Comparison of ENCODE assay signal across 25 mouse cellular contexts in genomic region chr14:49086522-49086921, GRCm38 (mm10). TPM values are rescaled to one million over a fixed set of nuclear protein-coding genes. Genes with fewer than 3 reads are reported as not detected.
DNase-seq lines count a peak whose midpoint lies in the region; ATAC-seq and TF ChIP-seq lines count a peak whose summit lies in the region.
"Had no signal": no experiment of that assay in that cellular context is flagged by ENCODE, and none has a peak within 500 bp of the region (broad histone marks: within the 10 kb centered on the region; RNA-seq: fewer than 3 reads in every experiment).

No protein-coding gene starts in this region.

- H3K4me2 ChIP-seq in liver, embryonic 16.5 days (ENCODE audit: low read depth, low read length): no peak overlapping the region
- no peak overlapping the region for H3K4me2 ChIP-seq in liver, embryonic 11.5 days
- H3K4me2 ChIP-seq in intestine, postnatal 0 days (replicated peaks; ENCODE audit: low read depth): no peak overlapping the region
- H3K4me2 ChIP-seq in kidney, embryonic 16.5 days (replicated peaks; ENCODE audit: low read depth, low read length): no peak overlapping the region
- H3K4me2 ChIP-seq in forebrain, embryonic 11.5 days (ENCODE audit: low read depth, low read length, severe bottlenecking): no peak overlapping the region
- H3K4me2 ChIP-seq: embryonic facial prominence, embryonic 15.5 days; forebrain, embryonic 15.5 days; hindbrain, embryonic 12.5 days; midbrain, embryonic 15.5 days; neural tube, embryonic 13.5 days had no signal

- no peak for TF ChIP-seq CTCF in intestine, postnatal 0 days (IDR thresholded peaks at IDR 0.05; ENCODE audit: low read depth)

- H3K4me1 ChIP-seq in liver, embryonic 16.5 days (ENCODE audit: control insufficient read depth, low read depth, low read length): no peaks in the 10 kb centered on the region
- no peaks in the 10 kb centered on the region for H3K4me1 ChIP-seq in liver, embryonic 11.5 days (replicated peaks; ENCODE audit: control insufficient read depth, insufficient read depth, low read length)
- 0 out of 2 replicates have a peak, but pooled peaks cover 3% of the 10 kb centered on the region for H3K4me1 ChIP-seq in intestine, postnatal 0 days (replicated peaks; ENCODE audit: control insufficient read depth, insufficient read depth, low read length)
- H3K4me1 ChIP-seq in kidney, embryonic 16.5 days (ENCODE audit: insufficient read depth, low read length): 0 out of 2 replicates have a peak, but pooled peaks cover 11% of the 10 kb centered on the region
- peaks cover 3% of the 10 kb centered on the region; the same call in 1 of the 2 replicates for H3K4me1 ChIP-seq in forebrain, embryonic 11.5 days (replicated peaks; ENCODE audit: control insufficient read depth, insufficient read depth, low read length)
- H3K4me1 ChIP-seq: embryonic facial prominence, embryonic 15.5 days; forebrain, embryonic 15.5 days; hindbrain, embryonic 12.5 days; neural tube, embryonic 13.5 days had no signal

- no peak overlapping the region for H3K27ac ChIP-seq in liver, embryonic 16.5 days (ENCODE audit: low read length)
- H3K27ac ChIP-seq in liver, embryonic 11.5 days (ENCODE audit: low read depth, low read length): no peak overlapping the region
- no peak overlapping the region; the same call in 1 of the 2 replicates for H3K27ac ChIP-seq in intestine, postnatal 0 days (ENCODE audit: low read depth, low read length)
- peak overlapping the region; percentile 6; the same call in 1 of the 2 replicates for H3K27ac ChIP-seq in kidney, embryonic 16.5 days (ENCODE audit: low read length)
- no peak overlapping the region for H3K27ac ChIP-seq in forebrain, embryonic 11.5 days (ENCODE audit: low read depth, low read length)
- H3K27ac ChIP-seq: embryonic facial prominence, embryonic 15.5 days; forebrain, embryonic 15.5 days; hindbrain, embryonic 12.5 days; layer of hippocampus, adult 2 months; liver, embryonic 14.5 days; midbrain, embryonic 15.5 days; neural tube, embryonic 13.5 days had no signal

- WGBS in liver, embryonic 16.5 days (ENCODE audit: insufficient replicate concordance): 70% methylated on average over 4 of the region's 4 CpGs
- 90% methylated on average over 4 of the region's 4 CpGs for WGBS in liver, embryonic 11.5 days
- WGBS in intestine, postnatal 0 days: 59% methylated on average over 4 of the region's 4 CpGs
- 79% methylated on average over 4 of the region's 4 CpGs for WGBS in kidney, embryonic 16.5 days
- 77% methylated on average over 4 of the region's 4 CpGs for WGBS in forebrain, embryonic 11.5 days

- no peak overlapping the region for H3K4me3 ChIP-seq in liver, embryonic 16.5 days (ENCODE audit: low read depth, low read length)
- H3K4me3 ChIP-seq in liver, embryonic 11.5 days (ENCODE audit: low read depth, low read length): no peak overlapping the region
- no peak overlapping the region for H3K4me3 ChIP-seq in intestine, postnatal 0 days (ENCODE audit: low read depth, low read length)
- H3K4me3 ChIP-seq in kidney, embryonic 16.5 days (ENCODE audit: low read length): no peak overlapping the region
- H3K4me3 ChIP-seq in forebrain, embryonic 11.5 days (ENCODE audit: low read depth, low read length): no peak overlapping the region
- H3K4me3 ChIP-seq: embryonic facial prominence, embryonic 15.5 days; forebrain, embryonic 15.5 days; hindbrain, embryonic 12.5 days; layer of hippocampus, adult 2 months; midbrain, embryonic 15.5 days; myocyte; neural tube, embryonic 13.5 days had no signal

- no peak for DNase-seq in liver, embryonic 11.5 days (ENCODE audit: low spot score)
- DNase-seq in yolk sac, embryonic 10.5 days (ENCODE audit: low spot score): peak; percentile 64
- no peak for DNase-seq in forebrain, embryonic 11.5 days (ENCODE audit: low spot score)
- DNase-seq in gastrocnemius, adult 8-10 months (ENCODE audit: low spot score in 2 of 2): no peak
- DNase-seq: adrenal gland, postnatal 14 days; B cell, adult 2 months; cerebellum, adult 9-11 months; gastrocnemius, postnatal 14 days; lung, postnatal 4 days; retina, postnatal 1 day; right cerebral cortex, postnatal 25 days; thymus, postnatal 14 days had no signal

- peak; percentile 27; the same call in 1 of the 2 replicates for ATAC-seq in liver, embryonic 16.5 days (ENCODE audit: low read depth)
- no peak for ATAC-seq in liver, embryonic 11.5 days (replicated peaks; ENCODE audit: low FRiP score)
- peak; percentile 81 for ATAC-seq in intestine, postnatal 0 days
- ATAC-seq in kidney, embryonic 16.5 days (ENCODE audit: low FRiP score, low TSS enrichment): peak; percentile 84
- ATAC-seq in forebrain, embryonic 11.5 days (replicated peaks; ENCODE audit: low FRiP score): no peak
- ATAC-seq: forebrain, embryonic 15.5 days; midbrain, embryonic 15.5 days had no signal

- no peaks in the 10 kb centered on the region for H3K27me3 ChIP-seq in liver, embryonic 16.5 days (ENCODE audit: control insufficient read depth, insufficient read depth, low read depth, low read length)
- H3K27me3 ChIP-seq in liver, embryonic 11.5 days (replicated peaks; ENCODE audit: control insufficient read depth, insufficient read depth, low read length): no peaks in the 10 kb centered on the region
- H3K27me3 ChIP-seq in intestine, postnatal 0 days (replicated peaks; ENCODE audit: control insufficient read depth, insufficient read depth, low read length): no peaks in the 10 kb centered on the region
- no peaks in the 10 kb centered on the region for H3K27me3 ChIP-seq in kidney, embryonic 16.5 days (ENCODE audit: insufficient read depth, low read length)
- no peaks in the 10 kb centered on the region for H3K27me3 ChIP-seq in forebrain, embryonic 11.5 days (ENCODE audit: control insufficient read depth, insufficient read depth, low read length)
- H3K27me3 ChIP-seq: CH12.LX; embryonic facial prominence, embryonic 15.5 days; forebrain, embryonic 15.5 days; hindbrain, embryonic 12.5 days; midbrain, embryonic 15.5 days; neural tube, embryonic 13.5 days had no signal

- H3K36me3 ChIP-seq in liver, embryonic 16.5 days (ENCODE audit: control insufficient read depth, insufficient read depth): no peaks in the 10 kb centered on the region
- 0 out of 2 replicates have a peak, but pooled peaks cover 2% of the 10 kb centered on the region for H3K36me3 ChIP-seq in liver, embryonic 11.5 days (ENCODE audit: control insufficient read depth, insufficient read depth, low read length)
- H3K36me3 ChIP-seq in intestine, postnatal 0 days (ENCODE audit: control insufficient read depth, insufficient read depth): peaks cover 10% of the 10 kb centered on the region; the same call in 1 of the 2 replicates
- 0 out of 2 replicates have a peak, but pooled peaks cover 11% of the 10 kb centered on the region for H3K36me3 ChIP-seq in kidney, embryonic 16.5 days (ENCODE audit: insufficient read depth, low read length)
- no peaks in the 10 kb centered on the region; the same call in 1 of the 2 replicates for H3K36me3 ChIP-seq in forebrain, embryonic 11.5 days (ENCODE audit: control insufficient read depth, insufficient read depth, low read length)

- H3K9ac ChIP-seq in liver, embryonic 16.5 days (ENCODE audit: low read depth, low read length): no peak overlapping the region
- no peak overlapping the region for H3K9ac ChIP-seq in liver, embryonic 11.5 days (ENCODE audit: low read depth, low read length)
- no peak overlapping the region for H3K9ac ChIP-seq in intestine, postnatal 0 days (ENCODE audit: low read depth, low read length)
- H3K9ac ChIP-seq in kidney, embryonic 16.5 days (replicated peaks; ENCODE audit: low read length): no peak overlapping the region
- H3K9ac ChIP-seq in forebrain, embryonic 11.5 days (ENCODE audit: low read length): no peak overlapping the region
- H3K9ac ChIP-seq: embryonic facial prominence, embryonic 15.5 days; forebrain, embryonic 15.5 days; hindbrain, embryonic 12.5 days; liver, embryonic 14.5 days; midbrain, embryonic 15.5 days; neural tube, embryonic 13.5 days had no signal

- H3K9me3 ChIP-seq in liver, embryonic 16.5 days (replicated peaks; ENCODE audit: control insufficient read depth, low read length): no peaks in the 10 kb centered on the region
- H3K9me3 ChIP-seq in liver, embryonic 11.5 days (ENCODE audit: control insufficient read depth, low read length): no peaks in the 10 kb centered on the region
- no peaks in the 10 kb centered on the region for H3K9me3 ChIP-seq in intestine, postnatal 0 days (ENCODE audit: control insufficient read depth)
- H3K9me3 ChIP-seq in kidney, embryonic 16.5 days (ENCODE audit: low read length): no peaks in the 10 kb centered on the region
- no peaks in the 10 kb centered on the region for H3K9me3 ChIP-seq in forebrain, embryonic 11.5 days (ENCODE audit: control insufficient read depth, low read length)
- H3K9me3 ChIP-seq: embryonic facial prominence, embryonic 15.5 days; forebrain, embryonic 15.5 days; G1E; hindbrain, embryonic 12.5 days; midbrain, embryonic 15.5 days; neural tube, embryonic 13.5 days had no signal

RNA-seq across cellular contexts. Expression of gene Exoc5, which starts 20.1 kb away (rescaled TPM):
- polyA plus RNA-seq in liver, embryonic 16.5 days (2015; fragmentation: Nextera tagmentation; extraction: Ambion mirVana): 16.9 and 17.6 TPM in 2 replicates
- polyA plus RNA-seq in liver, embryonic 11.5 days (2014; fragmentation: Nextera tagmentation; extraction: Ambion mirVana): 47.4 and 51.6 TPM in 2 replicates
- 24.7 and 26.7 TPM in 2 replicates for polyA plus RNA-seq in intestine, postnatal 0 days (2015; fragmentation: Nextera tagmentation; extraction: Ambion mirVana)
- 40.4 and 42.5 TPM in 2 replicates for polyA plus RNA-seq in kidney, embryonic 16.5 days (2015; fragmentation: Nextera tagmentation; extraction: Ambion mirVana)
- polyA plus RNA-seq in forebrain, embryonic 11.5 days (2014; fragmentation: Nextera tagmentation; extraction: Ambion mirVana): 86.7 and 98.4 TPM in 2 replicates
- 10 to 100 TPM; 17.0 to 21.9 (median 19.7) TPM for total RNA-seq in gastrocnemius, adult 8-10 months (2022)

RNA-seq across cellular contexts. Expression of gene Ap5m1, which starts 20.6 kb away (rescaled TPM):
- polyA plus RNA-seq in liver, embryonic 16.5 days (2015; fragmentation: Nextera tagmentation; extraction: Ambion mirVana): 9.6 and 12.3 TPM in 2 replicates
- polyA plus RNA-seq in liver, embryonic 11.5 days (2014; fragmentation: Nextera tagmentation; extraction: Ambion mirVana): 23.7 and 24.2 TPM in 2 replicates
- 14.7 and 15.8 TPM in 2 replicates for polyA plus RNA-seq in intestine, postnatal 0 days (2015; fragmentation: Nextera tagmentation; extraction: Ambion mirVana)
- 26.5 and 28.7 TPM in 2 replicates for polyA plus RNA-seq in kidney, embryonic 16.5 days (2015; fragmentation: Nextera tagmentation; extraction: Ambion mirVana)
- 30.3 and 35.7 TPM in 2 replicates for polyA plus RNA-seq in forebrain, embryonic 11.5 days (2014; fragmentation: Nextera tagmentation; extraction: Ambion mirVana)
- 1 to 10 TPM; 8.4 to 9.9 (median 9.3) TPM for total RNA-seq in gastrocnemius, adult 8-10 months (2022)

Comparison
In these comparisons a context has a peak if more than half of its experiments do, and no peak if none do; other contexts are left out.
1. ATAC-seq: peak in liver, embryonic 16.5 days (single experiment), intestine, postnatal 0 days (single experiment) and kidney, embryonic 16.5 days (single experiment); none in liver, embryonic 11.5 days (single experiment) and forebrain, embryonic 11.5 days (single experiment).